Mouse (Mus musculus) adrenal gland, postnatal 4 days (tissue): ENCODE results near the gene Map3k14. TPM values are rescaled to one million over a fixed set of nuclear protein-coding genes. Genes with fewer than 3 reads are reported as not detected.

ENCODE experiments used
- DNase-seq, 2 experiments: peaks; one replicate each; pipeline ENCODE4 v3.0.0; 2021 to 2022; ENCODE audit warnings: low spot score in 2 of 2, mixed read lengths in 2 of 2
- total RNA-seq, 2 experiments: library from RNA; stranded (reverse); gene quantifications; 2 replicates each; pipeline ENCODE4 v1.2.3; 2021

Gene Map3k14
- total RNA-seq, 2 experiments from 2014 or later: 6.9 to 8.0 TPM

- no peak for DNase-seq
Measured at GRCm38 (mm10) chr11:103177216-103177615, 90.1 kb downstream of the Map3k14 start.

- no peak for DNase-seq
Measured at GRCm38 (mm10) chr11:103176510-103176909, 90.8 kb downstream of the Map3k14 start.

GRCm38 (mm10) chr11:103175688-103176442, 91.4 kb downstream of the Map3k14 start:
- no peak for DNase-seq

GRCm38 (mm10) chr11:103174891-103175391, 92.3 kb downstream of the Map3k14 start:
- no peak for DNase-seq

GRCm38 (mm10) chr11:103174411-103174832, 92.8 kb downstream of the Map3k14 start:
- DNase-seq: no peak

GRCm38 (mm10) chr11:103173771-103174344, 93.4 kb downstream of the Map3k14 start:
- no peak for DNase-seq

- no peak for DNase-seq
Measured at GRCm38 (mm10) chr11:103173041-103173770, 94.1 kb downstream of the Map3k14 start.

GRCm38 (mm10) chr11:103172392-103173040, 94.8 kb downstream of the Map3k14 start:
- DNase-seq: no peak

- DNase-seq: no peak
Measured at GRCm38 (mm10) chr11:103171703-103172391, 95.4 kb downstream of the Map3k14 start.

GRCm38 (mm10) chr11:103171286-103171620, 96.0 kb downstream of the Map3k14 start:
- DNase-seq: no peak

- DNase-seq: no peak
Measured at GRCm38 (mm10) chr11:103170494-103171285, 96.6 kb downstream of the Map3k14 start, which contains the start of gene Fmnl1. Fmnl1 (plus strand) TSS chr11:103171107.

GRCm38 (mm10) chr11:103170111-103170493, 97.2 kb downstream of the Map3k14 start:
- DNase-seq: no peak

Other genes starting within 250 kb of the Map3k14 start
- 10 to 100 TPM; 77.3 to 79.8 TPM for gene Nmt1, start 239.3 kb downstream of the Map3k14 start, total RNA-seq
- 100 to 1,000 TPM; 114 to 126 TPM for gene Dcakd, start 239.1 kb downstream of the Map3k14 start, total RNA-seq
- 1 to 10 TPM; 8.7 to 8.9 TPM for gene Plcd3, start 165.8 kb downstream of the Map3k14 start, total RNA-seq
- 10 to 100 TPM; 58.4 to 64.4 TPM for gene Acbd4, start 165.8 kb downstream of the Map3k14 start, total RNA-seq
- gene Hexim1, start 151.2 kb downstream of the Map3k14 start, total RNA-seq: 10 to 100 TPM; 50.6 to 53.4 TPM
- 10 to 100 TPM; 10.4 to 11.8 TPM for gene Hexim2, start 135.0 kb downstream of the Map3k14 start, total RNA-seq
- 10 to 100 TPM; 13.4 to 14.2 TPM for gene Fmnl1, start 96.4 kb downstream of the Map3k14 start, total RNA-seq
- gene 1700023F06Rik, start 58.9 kb downstream of the Map3k14 start, total RNA-seq: under 1 TPM; 0.45 to 0.70 TPM
- gene Spata32, start 49.0 kb downstream of the Map3k14 start, total RNA-seq: not detected
- 10 to 100 TPM; 21.0 to 22.3 TPM for gene Arhgap27, start 96.2 kb upstream of the Map3k14 start, total RNA-seq
- 10 to 100 TPM; 18.0 TPM for gene Plekhm1, start 145.2 kb upstream of the Map3k14 start, total RNA-seq
- not detected for gene Lrrc37a, start 237.1 kb upstream of the Map3k14 start, total RNA-seq